Mouse (Mus musculus): ENCODE data around the gene Fam198b. TPM values are rescaled to one million over a fixed set of nuclear protein-coding genes. Genes with fewer than 3 reads are reported as not detected.

Fam198b gene
- polyA plus RNA-seq, 1 experiment, result 2.5 TPM

DNA sequence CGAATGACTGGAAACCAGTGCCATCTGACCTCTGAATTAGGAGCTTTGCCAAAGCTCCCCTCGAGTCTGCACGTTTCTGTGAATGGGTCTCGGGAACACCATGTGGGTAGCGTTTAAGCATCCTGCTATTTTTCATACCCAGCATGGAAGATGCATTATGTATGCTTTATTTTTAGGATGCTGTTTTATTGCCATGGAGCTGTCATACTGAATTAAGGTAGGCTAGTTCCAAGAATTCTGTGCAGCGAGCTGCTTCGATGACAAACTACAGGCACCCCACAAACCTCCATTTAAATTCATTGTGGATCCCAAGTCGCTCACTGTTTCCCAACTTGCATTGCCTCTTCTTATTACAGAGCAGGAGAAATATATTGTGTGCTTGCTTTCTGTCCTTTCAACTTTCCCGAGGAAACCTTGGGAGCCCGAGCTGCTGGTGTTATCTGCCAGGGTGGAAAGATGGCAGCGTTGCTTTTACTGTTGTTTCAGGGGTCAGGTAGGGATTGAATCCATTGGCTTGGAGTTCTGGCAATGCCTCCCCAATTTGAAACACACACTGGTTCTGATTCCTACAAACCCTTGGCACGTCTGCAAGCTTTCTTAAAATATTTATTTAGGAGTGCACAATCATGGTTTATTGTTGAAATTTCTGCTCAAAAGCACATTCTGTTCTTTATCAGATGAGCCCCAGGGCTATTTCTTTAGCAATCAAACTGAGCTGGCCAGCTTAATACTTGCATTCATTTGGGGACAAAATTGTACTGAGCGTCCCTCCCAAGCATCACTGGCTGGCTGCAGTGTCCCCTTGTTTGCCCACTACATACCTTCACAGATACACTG, 13.4 kb downstream of the Fam198b start:
- Histone ChIP-seq H3K79me2 (ENCODE audit: control insufficient read depth, insufficient read depth) (no peaks in the 10 kb centered on the region), H3K27me3 (ENCODE audit: control insufficient read depth, insufficient read depth, insufficient read length) (no peaks in the 10 kb centered on the region), H3ac (ENCODE audit: control insufficient read depth, insufficient read length, low read depth) (no peak overlapping the region), H3K4me3 (ENCODE audit: insufficient read depth, poor library complexity, severe bottlenecking) (no peak overlapping the region), H3K79me3 (ENCODE audit: low read depth) (no peaks in the 10 kb centered on the region), H3K36me3 (ENCODE audit: control insufficient read depth, insufficient read depth) (no peaks in the 10 kb centered on the region)
- no peak for TF ChIP-seq FOSL1 (IDR thresholded peaks at IDR 0.05; ENCODE audit: insufficient read depth, low read length, poor library complexity, severe bottlenecking)
- TF ChIP-seq CTCF (IDR thresholded peaks at IDR 0.05; ENCODE audit: control insufficient read depth, insufficient read depth, insufficient read length), result no peak
- TF ChIP-seq MAX (IDR thresholded peaks at IDR 0.05), result no peak
- TF ChIP-seq CEBPB (IDR thresholded peaks at IDR 0.05; ENCODE audit: low read depth), result no peak
- no peak for TF ChIP-seq USF1 (IDR thresholded peaks at IDR 0.05; ENCODE audit: low read depth)
- TF ChIP-seq MYOD1 (IDR thresholded peaks at IDR 0.05; ENCODE audit: control insufficient read depth, insufficient read length, low read depth), result no peak
- no peak for TF ChIP-seq MYOG (IDR thresholded peaks at IDR 0.05; ENCODE audit: control insufficient read depth, extremely low read depth, insufficient read length)

DNA sequence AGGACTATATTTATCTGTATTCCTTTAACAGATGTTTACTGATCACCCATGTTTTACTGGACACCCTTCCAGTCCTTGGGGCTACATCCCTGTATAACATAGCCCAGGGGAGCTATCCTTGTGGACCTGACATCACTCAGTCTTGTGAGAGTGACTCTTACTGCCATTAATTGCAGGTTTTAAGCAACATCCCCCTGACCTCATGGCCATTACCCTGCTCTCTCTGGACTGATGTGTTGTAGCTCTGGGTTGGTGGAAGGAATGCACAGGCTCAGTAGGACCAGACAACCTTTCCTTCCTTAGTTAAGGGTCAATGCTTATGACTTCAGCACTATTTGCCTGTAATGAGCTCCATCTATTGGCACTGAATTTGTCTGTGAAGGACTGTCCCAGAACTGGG, 14.2 kb downstream of the Fam198b start:
- H3ac ChIP-seq (ENCODE audit: control insufficient read depth, insufficient read length, low read depth), result no peak overlapping the region
- H3K36me3 ChIP-seq (ENCODE audit: control insufficient read depth, insufficient read depth), result no peaks in the 10 kb centered on the region
- TF ChIP-seq MYOD1 (IDR thresholded peaks at IDR 0.05; ENCODE audit: control insufficient read depth, insufficient read length, low read depth), result no peak
- TF ChIP-seq MAX (IDR thresholded peaks at IDR 0.05), result no peak
- TF ChIP-seq CTCF (IDR thresholded peaks at IDR 0.05; ENCODE audit: control insufficient read depth, insufficient read depth, insufficient read length), result no peak
- TF ChIP-seq USF1 (IDR thresholded peaks at IDR 0.05; ENCODE audit: low read depth), result no peak
- TF ChIP-seq CEBPB (IDR thresholded peaks at IDR 0.05; ENCODE audit: low read depth), result no peak
- no peak for TF ChIP-seq MYOG (IDR thresholded peaks at IDR 0.05; ENCODE audit: control insufficient read depth, extremely low read depth, insufficient read length)
- no peak for TF ChIP-seq FOSL1 (IDR thresholded peaks at IDR 0.05; ENCODE audit: insufficient read depth, low read length, poor library complexity, severe bottlenecking)
- no peaks in the 10 kb centered on the region for H3K27me3 ChIP-seq (ENCODE audit: control insufficient read depth, insufficient read depth, insufficient read length)
- no peak overlapping the region for H3K4me3 ChIP-seq (ENCODE audit: insufficient read depth, poor library complexity, severe bottlenecking)
- H3K79me2 ChIP-seq (ENCODE audit: control insufficient read depth, insufficient read depth), result no peaks in the 10 kb centered on the region
- no peaks in the 10 kb centered on the region for H3K79me3 ChIP-seq (ENCODE audit: low read depth)

DNA sequence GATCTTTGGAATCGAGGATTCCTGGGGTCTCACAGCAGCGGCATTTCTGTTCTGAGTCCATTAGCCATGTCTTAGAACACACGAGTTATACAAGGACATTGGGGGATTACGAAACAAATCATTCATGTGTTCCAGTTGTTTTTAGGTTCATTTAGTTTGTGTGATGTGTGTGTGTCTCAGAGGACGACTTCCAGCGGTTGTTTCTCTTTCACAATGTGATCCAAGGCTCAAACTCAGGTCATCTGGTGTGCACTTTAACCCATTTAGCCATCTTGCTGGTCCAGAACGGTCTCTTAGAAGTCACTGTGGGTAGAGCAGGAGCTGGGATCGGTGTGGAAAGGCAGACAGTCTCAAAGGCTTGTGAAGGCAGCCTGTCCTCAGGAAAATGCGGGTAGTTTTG, 15.6 kb downstream of the Fam198b start:
- H3K79me2 ChIP-seq (ENCODE audit: control insufficient read depth, insufficient read depth), result no peaks in the 10 kb centered on the region
- H3K27me3 ChIP-seq (ENCODE audit: control insufficient read depth, insufficient read depth, insufficient read length), result no peaks in the 10 kb centered on the region
- no peaks in the 10 kb centered on the region for H3K79me3 ChIP-seq (ENCODE audit: low read depth)
- TF ChIP-seq USF1 (IDR thresholded peaks at IDR 0.05; ENCODE audit: low read depth) (no peak), FOSL1 (IDR thresholded peaks at IDR 0.05; ENCODE audit: insufficient read depth, low read length, poor library complexity, severe bottlenecking) (no peak), CTCF (IDR thresholded peaks at IDR 0.05; ENCODE audit: control insufficient read depth, insufficient read depth, insufficient read length) (no peak), MYOG (IDR thresholded peaks at IDR 0.05; ENCODE audit: control insufficient read depth, extremely low read depth, insufficient read length) (no peak), MYOD1 (IDR thresholded peaks at IDR 0.05; ENCODE audit: control insufficient read depth, insufficient read length, low read depth) (no peak), CEBPB (IDR thresholded peaks at IDR 0.05; ENCODE audit: low read depth) (no peak), MAX (IDR thresholded peaks at IDR 0.05) (no peak)
- H3K36me3 ChIP-seq (ENCODE audit: control insufficient read depth, insufficient read depth), result no peaks in the 10 kb centered on the region
- no peak overlapping the region for H3ac ChIP-seq (ENCODE audit: control insufficient read depth, insufficient read length, low read depth)
- no peak overlapping the region for H3K4me3 ChIP-seq (ENCODE audit: insufficient read depth, poor library complexity, severe bottlenecking)

DNA sequence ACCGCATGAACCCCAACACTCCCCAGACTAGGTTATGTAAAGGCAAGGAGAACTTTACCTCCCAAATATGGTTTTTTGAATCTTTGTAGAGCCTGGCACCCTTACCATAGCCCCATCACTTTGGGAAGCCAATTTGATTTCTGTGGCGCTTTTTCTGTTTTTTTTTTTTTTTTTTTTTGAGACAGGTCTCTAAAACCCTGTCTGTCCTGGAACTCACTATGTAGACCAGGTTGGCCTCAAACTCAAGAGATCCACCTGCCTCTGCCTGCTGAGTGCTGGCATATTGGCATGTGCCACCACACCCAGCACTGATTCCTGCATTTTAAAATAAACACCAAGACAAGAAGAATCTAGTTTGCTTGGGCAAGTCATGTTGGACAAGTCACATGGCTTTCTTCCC, 16.2 kb downstream of the Fam198b start:
- TF ChIP-seq MYOD1 (IDR thresholded peaks at IDR 0.05; ENCODE audit: control insufficient read depth, insufficient read length, low read depth) (no peak), CEBPB (IDR thresholded peaks at IDR 0.05; ENCODE audit: low read depth) (no peak), MAX (IDR thresholded peaks at IDR 0.05) (no peak), USF1 (IDR thresholded peaks at IDR 0.05; ENCODE audit: low read depth) (no peak), CTCF (IDR thresholded peaks at IDR 0.05; ENCODE audit: control insufficient read depth, insufficient read depth, insufficient read length) (no peak), MYOG (IDR thresholded peaks at IDR 0.05; ENCODE audit: control insufficient read depth, extremely low read depth, insufficient read length) (no peak), FOSL1 (IDR thresholded peaks at IDR 0.05; ENCODE audit: insufficient read depth, low read length, poor library complexity, severe bottlenecking) (no peak)
- H3ac ChIP-seq (ENCODE audit: control insufficient read depth, insufficient read length, low read depth), result no peak overlapping the region
- no peak overlapping the region for H3K4me3 ChIP-seq (ENCODE audit: insufficient read depth, poor library complexity, severe bottlenecking)
- H3K36me3 ChIP-seq (ENCODE audit: control insufficient read depth, insufficient read depth), result no peaks in the 10 kb centered on the region
- no peaks in the 10 kb centered on the region for H3K79me2 ChIP-seq (ENCODE audit: control insufficient read depth, insufficient read depth)
- H3K79me3 ChIP-seq (ENCODE audit: low read depth), result no peaks in the 10 kb centered on the region
- no peaks in the 10 kb centered on the region for H3K27me3 ChIP-seq (ENCODE audit: control insufficient read depth, insufficient read depth, insufficient read length)

DNA sequence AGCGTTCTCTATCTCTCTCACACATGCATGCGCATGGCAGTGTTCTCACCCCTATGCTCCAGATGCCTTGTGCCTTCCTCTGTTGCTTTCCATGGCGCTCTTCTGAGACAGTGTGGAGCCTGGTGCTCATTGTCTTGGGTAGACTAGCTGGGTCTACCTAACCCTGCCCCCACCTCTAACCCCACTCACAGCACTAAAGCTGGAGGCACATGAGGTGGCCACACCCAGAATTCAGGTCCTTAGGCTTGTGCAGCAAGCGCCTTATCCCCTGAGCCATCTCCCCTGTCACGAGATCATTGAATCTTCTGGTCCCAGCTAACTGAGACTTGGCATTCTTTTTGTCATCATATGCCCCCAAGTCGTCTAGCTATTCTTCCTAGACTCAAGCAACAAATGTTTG, 17.0 kb downstream of the Fam198b start:
- H3K4me3 ChIP-seq (ENCODE audit: insufficient read depth, poor library complexity, severe bottlenecking), result no peak overlapping the region
- H3K79me2 ChIP-seq (ENCODE audit: control insufficient read depth, insufficient read depth), result no peaks in the 10 kb centered on the region

More for the DNA sequence above, 17.0 kb downstream of the Fam198b start:
- Histone ChIP-seq H3K79me3 (ENCODE audit: low read depth) (no peaks in the 10 kb centered on the region), H3K27me3 (ENCODE audit: control insufficient read depth, insufficient read depth, insufficient read length) (no peaks in the 10 kb centered on the region), H3K36me3 (ENCODE audit: control insufficient read depth, insufficient read depth) (no peaks in the 10 kb centered on the region), H3ac (ENCODE audit: control insufficient read depth, insufficient read length, low read depth) (no peak overlapping the region)
- TF ChIP-seq MAX (IDR thresholded peaks at IDR 0.05), result no peak
- no peak for TF ChIP-seq CEBPB (IDR thresholded peaks at IDR 0.05; ENCODE audit: low read depth)
- no peak for TF ChIP-seq CTCF (IDR thresholded peaks at IDR 0.05; ENCODE audit: control insufficient read depth, insufficient read depth, insufficient read length)
- no peak for TF ChIP-seq MYOG (IDR thresholded peaks at IDR 0.05; ENCODE audit: control insufficient read depth, extremely low read depth, insufficient read length)
- TF ChIP-seq MYOD1 (IDR thresholded peaks at IDR 0.05; ENCODE audit: control insufficient read depth, insufficient read length, low read depth), result no peak
- no peak for TF ChIP-seq FOSL1 (IDR thresholded peaks at IDR 0.05; ENCODE audit: insufficient read depth, low read length, poor library complexity, severe bottlenecking)
- TF ChIP-seq USF1 (IDR thresholded peaks at IDR 0.05; ENCODE audit: low read depth), result no peak
